Mouse (Mus musculus): ENCODE measurements around the gene Zc4h2. TPM values are rescaled to one million over a fixed set of nuclear protein-coding genes. Genes with fewer than 3 reads are reported as not detected.

Gene Zc4h2
- total RNA-seq (2023) = 1.8 TPM

GRCm38 (mm10) chrX:95657804-95658599, at the start of gene Zc4h2:
TSS of gene Zc4h2 (minus strand) at chrX:95658509.

Other genes starting within 250 kb of the Zc4h2 start
- 5.9 TPM for gene Amer1, start 213.6 kb downstream of the Zc4h2 start, total RNA-seq (2023)
- gene Asb12, start 100.5 kb downstream of the Zc4h2 start, total RNA-seq (2023) = not detected
- not detected for gene Pfn5, start 100.4 kb downstream of the Zc4h2 start, total RNA-seq (2023)
- gene Zc3h12b, start 53.2 kb upstream of the Zc4h2 start, total RNA-seq (2023) = 2.1 TPM

Data from CD4-positive naive resting alpha-beta T cell, adult 76 days (primary cell).